Mouse (Mus musculus) midbrain, embryonic 16.5 days (tissue): ENCODE results near the gene Mrpl47. TPM values are rescaled to one million over a fixed set of nuclear protein-coding genes. Genes with fewer than 3 reads are reported as not detected.
A peak's percentile ranks its signal among the peaks of the same experiment; 100 is the strongest.
"Not testable (repeated sequence)": the region's sequence is repeated elsewhere in the genome, so short reads cannot be mapped to it uniquely, and the experiment has no call there.

Experiments
- ATAC-seq: fragments of 200-750 bp; cut with Nextera tagmentation; 2 replicates; pipeline ENCODE4 v1.8.0; 2017; ENCODE audit warnings: moderate TSS enrichment
- H3K27ac ChIP-seq: fragments of 300-500 bp; sonication (generic); 2 replicates; pipeline ENCODE4 v1.5.1; 2014; ENCODE audit warnings: mild to moderate bottlenecking, low read length, mixed read lengths
- H3K27me3 ChIP-seq: fragments of 300-500 bp; sonication (generic); 2 replicates; pipeline ENCODE4 v1.6.1; 2014; ENCODE audit warnings: low read depth, low read length, mixed read lengths; ENCODE audit not compliant: control insufficient read depth, insufficient read depth
- H3K36me3 ChIP-seq: fragments of 300-500 bp; sonication (generic); 2 replicates; pipeline ENCODE4 v1.6.1; 2014; ENCODE audit warnings: mild to moderate bottlenecking, low read length, moderate library complexity, mixed read lengths; ENCODE audit not compliant: control insufficient read depth, insufficient read depth
- H3K4me1 ChIP-seq: fragments of 300-500 bp; sonication (generic); 2 replicates; pipeline ENCODE4 v1.6.1; 2014; ENCODE audit warnings: mild to moderate bottlenecking, low read length, mixed read lengths; ENCODE audit not compliant: control insufficient read depth, insufficient read depth
- H3K4me2 ChIP-seq: fragments of 300-500 bp; sonication (generic); 2 replicates; pipeline ENCODE4 v1.6.1; 2014; ENCODE audit warnings: mild to moderate bottlenecking, low read length, mixed read lengths
- H3K4me3 ChIP-seq: fragments of 300-500 bp; sonication (generic); 2 replicates; pipeline ENCODE4 v1.5.1; 2014; ENCODE audit warnings: low read depth, mild to moderate bottlenecking, low read length, moderate library complexity, mixed read lengths
- H3K9ac ChIP-seq: fragments of 300-500 bp; sonication (generic); 2 replicates; pipeline ENCODE4 v1.6.1; 2014; ENCODE audit warnings: low read depth, low read length, mixed read lengths
- H3K9me3 ChIP-seq: fragments of 300-500 bp; sonication (generic); replicated peaks from 2 replicates; pipeline ENCODE4 v1.6.1; 2014; ENCODE audit warnings: mild to moderate bottlenecking, low read length, mixed read lengths; ENCODE audit not compliant: control insufficient read depth, poor library complexity, severe bottlenecking
- WGBS: fragments of 180-500 bp; shearing (Covaris S2); extraction: QIAGEN DNeasy Blood & Tissue Kit; methylation state at CpG from one replicate; pipeline ENCODE4 v1.1.7; 2014; 5-methylcytosine and 5-hydroxymethylcytosine counted together
- polyA plus RNA-seq: library from polyadenylated mRNA; unstranded; fragments of >200 nt; fragmentation: Nextera tagmentation; extraction: Ambion mirVana; gene quantifications from 2 replicates; pipeline ENCODE4 v1.2.1, GENCODE M21; 2015

Mrpl47 gene
- polyA plus RNA-seq, 1 experiment from 2014 or later = 23.7 TPM

GRCm38 (mm10) chr3:32713711-32714110 is 23.7 kb downstream of the Mrpl47 start:
- no peaks in the 10 kb centered on the region for H3K9me3 ChIP-seq
- H3K27ac ChIP-seq = no peak overlapping the region
- no peak overlapping the region for H3K4me2 ChIP-seq
- 95% methylated on average over 3 of the region's 3 CpGs for WGBS
- no peak overlapping the region for H3K4me3 ChIP-seq
- no peaks in the 10 kb centered on the region for H3K27me3 ChIP-seq
- no peak for ATAC-seq
- H3K9ac ChIP-seq = no peak overlapping the region
- H3K4me1 ChIP-seq = peaks cover 11% of the 10 kb centered on the region
- peaks cover 28% of the 10 kb centered on the region for H3K36me3 ChIP-seq

- peak overlapping the region; percentile 96 for H3K4me3 ChIP-seq
- no peak for ATAC-seq
- H3K9ac ChIP-seq = peak overlapping the region; percentile 91
These were observed 28.0 kb downstream of the Mrpl47 start for GRCm38 (mm10) chr3:32709388-32709787.

GRCm38 (mm10) chr3:32708368-32709231 is 28.8 kb downstream of the Mrpl47 start:
- H3K4me3 ChIP-seq = peak overlapping the region; percentile 96
- H3K36me3 ChIP-seq = peaks cover 8% of the 10 kb centered on the region
- H3K27ac ChIP-seq = peak overlapping the region; percentile 90
- peak overlapping the region; percentile 91 for H3K9ac ChIP-seq
- peak; percentile 100 for ATAC-seq
- H3K27me3 ChIP-seq = no peaks in the 10 kb centered on the region
- WGBS = under 1% methylated on average over 85 of the region's 90 CpGs
- H3K4me1 ChIP-seq = peaks cover 11% of the 10 kb centered on the region
- H3K9me3 ChIP-seq = no peaks in the 10 kb centered on the region
- H3K4me2 ChIP-seq = peak overlapping the region; percentile 77

More at GRCm38 (mm10) chr3:32709388-32709787, 28.0 kb downstream of the Mrpl47 start:
- WGBS = 8% methylated on average over 9 of the region's 9 CpGs
- Histone ChIP-seq H3K4me1 (peaks cover 11% of the 10 kb centered on the region), H3K36me3 (peaks cover 8% of the 10 kb centered on the region), H3K9me3 (no peaks in the 10 kb centered on the region), H3K27me3 (no peaks in the 10 kb centered on the region), H3K4me2 (peak overlapping the region; percentile 77), H3K27ac (peak overlapping the region; percentile 90)

GRCm38 (mm10) chr3:32708052-32708367 is 29.4 kb downstream of the Mrpl47 start:
- Histone ChIP-seq H3K9me3 (no peaks in the 10 kb centered on the region), H3K27me3 (no peaks in the 10 kb centered on the region), H3K36me3 (peaks cover 2% of the 10 kb centered on the region), H3K27ac (0 out of 2 replicates have a peak overlapping the region, but pooled peaks have one; percentile 90), H3K9ac (peak overlapping the region; percentile 35; the same call in 1 of the 2 replicates), H3K4me2 (peak overlapping the region; percentile 56), H3K4me1 (peaks cover 11% of the 10 kb centered on the region), H3K4me3 (peak overlapping the region; percentile 96)
- no peak for ATAC-seq
- WGBS = 3% methylated on average over 4 of the region's 4 CpGs

GRCm38 (mm10) chr3:32705647-32706348 is 31.6 kb downstream of the Mrpl47 start, which contains the start of gene Actl6a:
TSS of gene Actl6a (plus strand) at chr3:32706298.
- H3K36me3 ChIP-seq, ATAC-seq, H3K4me1 ChIP-seq, H3K9ac ChIP-seq, H3K9me3 ChIP-seq, H3K27ac ChIP-seq, H3K27me3 ChIP-seq, H3K4me3 ChIP-seq, H3K4me2 ChIP-seq: not testable (repeated sequence)
- 80% methylated on average over 9 of the region's 9 CpGs for WGBS

- not testable (repeated sequence) for H3K27me3 ChIP-seq, H3K4me3 ChIP-seq, H3K9ac ChIP-seq, H3K27ac ChIP-seq, H3K9me3 ChIP-seq, H3K36me3 ChIP-seq, ATAC-seq, H3K4me2 ChIP-seq, H3K4me1 ChIP-seq
- 91% methylated on average over 10 of the region's 10 CpGs for whole genome bisulfite sequencing
These were observed 32.8 kb downstream of the Mrpl47 start for GRCm38 (mm10) chr3:32704632-32705031.

GRCm38 (mm10) chr3:32704021-32704420 is 33.4 kb downstream of the Mrpl47 start:
- H3K4me3 ChIP-seq = not testable (repeated sequence)
- WGBS = 93% methylated on average over 6 of the region's 6 CpGs

GRCm38 (mm10) chr3:32698228-32698863 is 39.1 kb downstream of the Mrpl47 start:
- H3K36me3 ChIP-seq = no peaks in the 10 kb centered on the region
- H3K27me3 ChIP-seq = no peaks in the 10 kb centered on the region
- H3K9ac ChIP-seq = no peak overlapping the region
- H3K4me2 ChIP-seq = no peak overlapping the region
- H3K9me3 ChIP-seq = no peaks in the 10 kb centered on the region
- H3K4me1 ChIP-seq = no peaks in the 10 kb centered on the region
- no peak overlapping the region for H3K27ac ChIP-seq
- H3K4me3 ChIP-seq = no peak overlapping the region
- 33% methylated on average over 7 of the region's 7 CpGs for WGBS
- peak; percentile 89 for ATAC-seq

More at GRCm38 (mm10) chr3:32704021-32704420, 33.4 kb downstream of the Mrpl47 start:
- not testable (repeated sequence) for H3K36me3 ChIP-seq, H3K4me2 ChIP-seq, H3K4me1 ChIP-seq, H3K27me3 ChIP-seq, ATAC-seq, H3K9me3 ChIP-seq, H3K9ac ChIP-seq, H3K27ac ChIP-seq
